Mouse (Mus musculus) C2C12 (cell line): ENCODE results near the gene Ccdc110.

Experiments used
- CTCF ChIP-seq: IDR thresholded peaks from one replicate; pipeline ENCODE4 v1.5.1; 2011; ENCODE audit not compliant: control insufficient read depth, insufficient read depth, insufficient read length
- MYOG ChIP-seq: IDR thresholded peaks from one replicate; pipeline ENCODE4 v1.6.1; 2011; ENCODE audit not compliant: control insufficient read depth, insufficient read length; ENCODE audit errors: extremely low read depth

DNA sequence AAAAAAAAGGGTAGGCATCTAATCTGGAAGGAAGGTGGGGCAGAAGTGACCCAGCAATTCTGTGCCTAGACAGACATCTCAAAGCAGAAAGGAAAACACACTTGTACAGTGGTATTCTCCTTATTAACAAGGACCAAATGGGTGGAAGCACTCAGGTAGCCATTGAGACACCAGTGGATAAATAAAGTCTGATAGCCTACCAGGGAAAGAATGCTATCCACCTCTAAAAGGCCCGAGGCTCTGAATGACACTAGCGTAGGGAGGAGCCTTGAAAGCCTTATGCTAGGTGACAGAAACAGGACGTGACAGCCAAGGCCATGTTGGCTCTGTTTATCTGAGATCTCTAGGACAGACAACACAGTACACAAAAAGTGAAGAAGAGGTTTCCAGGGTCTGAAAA lies 17.9 kb upstream of the Ccdc110 start:
- TF ChIP-seq CTCF: no peak
- no peak for TF ChIP-seq MYOG
